Mouse (Mus musculus): Measurements from ENCODE around the gene Wtap. TPM values are rescaled to one million over a fixed set of nuclear protein-coding genes. Genes with fewer than 3 reads are reported as not detected.
A peak's percentile ranks its signal among the peaks of the same experiment; 100 is the strongest.

The Wtap gene
- total and polyA plus RNA-seq, 3 experiments = 63.5 to 74.0 TPM; not detected in 1

GRCm38 (mm10) chr17:13013316-13013715, 19.3 kb upstream of the Wtap start:
- no peak overlapping the region for H3K9ac ChIP-seq (ENCODE audit: control insufficient read depth, low read depth, low read length, poor library complexity, severe bottlenecking)
- H3K27ac ChIP-seq (ENCODE audit: control insufficient read depth, low read depth, low read length) = no peak overlapping the region
- no peak overlapping the region for H3K4me3 ChIP-seq (ENCODE audit: control insufficient read depth in 1 of 2, insufficient read depth in 1 of 2, low read depth in 2 of 2, low read length in 2 of 2)
- peaks cover 9 to 27% of the 10 kb centered on the region in 2 experiments for H3K36me3 ChIP-seq (ENCODE audit: control insufficient read depth in 1 of 2, insufficient read depth in 2 of 2, low read length in 2 of 2)
- TF ChIP-seq POLR2A (IDR thresholded peaks at IDR 0.05; ENCODE audit: control insufficient read depth in 1 of 2, insufficient read depth in 1 of 2, low read depth in 1 of 2, low read length in 2 of 2, poor library complexity in 1 of 2) (no peak), TCF12 (IDR thresholded peaks at IDR 0.05; ENCODE audit: low read depth, low read length) (no peak), E2F4 (IDR thresholded peaks at IDR 0.05; ENCODE audit: borderline replicate concordance, low read depth, low read length) (no peak), RCOR1 (IDR thresholded peaks at IDR 0.05; ENCODE audit: low read depth, low read length) (no peak), TAL1 (IDR thresholded peaks at IDR 0.05; ENCODE audit: low read length) (no peak), MAZ (IDR thresholded peaks at IDR 0.05; ENCODE audit: low read depth, low read length) (no peak), ZNF384 (IDR thresholded peaks at IDR 0.05; ENCODE audit: low read depth, low read length) (no peak), CTCF (IDR thresholded peaks at IDR 0.05 in 2 of 3, conservative IDR thresholded peaks at IDR 0.05 in 1 of 3; ENCODE audit: control insufficient read depth in 1 of 3, insufficient read depth in 1 of 3, low read depth in 2 of 3, low read length in 3 of 3, poor library complexity in 1 of 3, severe bottlenecking in 1 of 3) (no peak), MXI1 (IDR thresholded peaks at IDR 0.05; ENCODE audit: low read depth, low read length) (no peak), CHD2 (IDR thresholded peaks at IDR 0.05; ENCODE audit: low read length) (no peak), UBTF (IDR thresholded peaks at IDR 0.05; ENCODE audit: borderline replicate concordance, insufficient read depth, low read depth, low read length) (no peak), MYB (IDR thresholded peaks at IDR 0.05; ENCODE audit: low read depth, low read length) (no peak), ZMIZ1 (IDR thresholded peaks at IDR 0.05; ENCODE audit: low read depth, low read length) (no peak), MAX (IDR thresholded peaks at IDR 0.05; ENCODE audit: low read length) (no peak), TBP (IDR thresholded peaks at IDR 0.05; ENCODE audit: low read depth, low read length) (no peak), JUND (IDR thresholded peaks at IDR 0.05; ENCODE audit: low read depth, low read length) (no peak), EP300 (IDR thresholded peaks at IDR 0.05; ENCODE audit: low read depth in 1 of 2, low read length in 2 of 2) (no peak), SMC3 (IDR thresholded peaks at IDR 0.05; ENCODE audit: low read depth, low read length) (no peak), MAFK (IDR thresholded peaks at IDR 0.05; ENCODE audit: borderline replicate concordance, low read depth, low read length) (no peak)
- H3K79me2 ChIP-seq (ENCODE audit: control insufficient read depth, insufficient read depth, low read length, poor library complexity) = peaks cover 11% of the 10 kb centered on the region
- H3K9me3 ChIP-seq (replicated peaks; ENCODE audit: insufficient read depth, low read length) = no peaks in the 10 kb centered on the region
- no peaks in the 10 kb centered on the region for H3K27me3 ChIP-seq (ENCODE audit: control insufficient read depth in 1 of 2, insufficient read depth in 2 of 2, low read length in 2 of 2)
- DNase-seq (ENCODE audit: low read depth, low spot score) = no peak
- H3K4me1 ChIP-seq (ENCODE audit: control insufficient read depth in 1 of 2, insufficient read depth in 2 of 2, low read length in 2 of 2) = no peaks in the 10 kb centered on the region

- Histone ChIP-seq H3K4me1 (ENCODE audit: control insufficient read depth in 1 of 2, insufficient read depth in 2 of 2, low read length in 2 of 2) (peaks cover 0 to 3% of the 10 kb centered on the region in 2 experiments; a peak in 2 of 4 replicates), H3K9ac (ENCODE audit: control insufficient read depth, low read depth, low read length, poor library complexity, severe bottlenecking) (no peak overlapping the region), H3K4me3 (ENCODE audit: control insufficient read depth in 1 of 2, insufficient read depth in 1 of 2, low read depth in 2 of 2, low read length in 2 of 2) (no peak overlapping the region), H3K36me3 (ENCODE audit: control insufficient read depth in 1 of 2, insufficient read depth in 2 of 2, low read length in 2 of 2) (peaks cover 9 to 15% of the 10 kb centered on the region in 2 experiments), H3K27me3 (ENCODE audit: control insufficient read depth in 1 of 2, insufficient read depth in 2 of 2, low read length in 2 of 2) (no peaks in the 10 kb centered on the region), H3K27ac (ENCODE audit: control insufficient read depth, low read depth, low read length) (no peak overlapping the region), H3K79me2 (ENCODE audit: control insufficient read depth, insufficient read depth, low read length, poor library complexity) (peaks cover 15% of the 10 kb centered on the region), H3K9me3 (replicated peaks; ENCODE audit: insufficient read depth, low read length) (no peaks in the 10 kb centered on the region)
- peak; percentile 89 for DNase-seq (ENCODE audit: low read depth, low spot score)
- TF ChIP-seq ZNF384 (IDR thresholded peaks at IDR 0.05; ENCODE audit: low read depth, low read length) = no peak
- TF ChIP-seq MYC (IDR thresholded peaks at IDR 0.05; ENCODE audit: low read depth, low read length) = peak; percentile 94
- TF ChIP-seq MAFK (IDR thresholded peaks at IDR 0.05; ENCODE audit: borderline replicate concordance, low read depth, low read length) = peak; percentile 96
- no peak for TF ChIP-seq POLR2AphosphoS2 (IDR thresholded peaks at IDR 0.05; ENCODE audit: low read length)
- TF ChIP-seq USF1 (IDR thresholded peaks at IDR 0.05; ENCODE audit: low read depth, low read length) = no peak
- TF ChIP-seq ZC3H11A (IDR thresholded peaks at IDR 0.05; ENCODE audit: low read depth, low read length) = peak; percentile 41; the same call in 1 of the 2 replicates
- no peak for TF ChIP-seq KAT2A (conservative IDR thresholded peaks at IDR 0.05; ENCODE audit: low read depth, low read length)
- TF ChIP-seq MYB (IDR thresholded peaks at IDR 0.05; ENCODE audit: low read depth, low read length) = no peak
- no peak for TF ChIP-seq NELFE (IDR thresholded peaks at IDR 0.05; ENCODE audit: low read depth, low read length)
- TF ChIP-seq CHD1 (IDR thresholded peaks at IDR 0.05; ENCODE audit: low read depth, low read length) = no peak
- no peak for TF ChIP-seq BHLHE40 (IDR thresholded peaks at IDR 0.05; ENCODE audit: borderline replicate concordance, low read depth, low read length)
- peak; percentile 66 for TF ChIP-seq RAD21 (IDR thresholded peaks at IDR 0.05; ENCODE audit: low read depth, low read length)
- no peak for TF ChIP-seq ZKSCAN1 (IDR thresholded peaks at IDR 0.05; ENCODE audit: low read depth, low read length)
- TF ChIP-seq HCFC1 (IDR thresholded peaks at IDR 0.05; ENCODE audit: low read depth, low read length) = no peak
- no peak for TF ChIP-seq NRF1 (IDR thresholded peaks at IDR 0.05; ENCODE audit: insufficient read depth, low read depth, low read length, poor library complexity, severe bottlenecking)
- no peak for TF ChIP-seq MAZ (IDR thresholded peaks at IDR 0.05; ENCODE audit: low read depth, low read length)
- TF ChIP-seq TAL1 (IDR thresholded peaks at IDR 0.05; ENCODE audit: low read length) = no peak
- TF ChIP-seq EP300 (IDR thresholded peaks at IDR 0.05; ENCODE audit: low read depth in 1 of 2, low read length in 2 of 2) = no peak
- no peak for TF ChIP-seq RCOR1 (IDR thresholded peaks at IDR 0.05; ENCODE audit: low read depth, low read length)
- TF ChIP-seq MXI1 (IDR thresholded peaks at IDR 0.05; ENCODE audit: low read depth, low read length) = peak; percentile 96
- no peak for TF ChIP-seq TCF12 (IDR thresholded peaks at IDR 0.05; ENCODE audit: low read depth, low read length)
- TF ChIP-seq GABPA (IDR thresholded peaks at IDR 0.05; ENCODE audit: low read depth, low read length) = no peak
These were observed 15.9 kb upstream of the Wtap start for GRCm38 (mm10) chr17:13009887-13010286.

All from MEL (cell line).